Mouse (Mus musculus) spleen, postnatal 10 days (tissue): ENCODE measurements at regions not wholly inside any gene's neighbourhood (a gene's known extent, or its start where the extent isn't known, plus 50 kb on each side); places are given as distances from the start of the nearest gene placed in this dataset.

Experiments
- DNase-seq, 2 experiments: peaks; one replicate each; pipeline ENCODE4 v3.0.0; 2021 to 2022; ENCODE audit warnings: low spot score in 2 of 2

GRCm38 (mm10) chr9:61573634-61574359 lies 201.6 kb downstream of the Tle3 start:
- DNase-seq = no peak

GRCm38 (mm10) chr9:61563017-61563416 lies 190.9 kb downstream of the Tle3 start:
- DNase-seq = no peak

GRCm38 (mm10) chr9:61561551-61561950 lies 189.4 kb downstream of the Tle3 start:
- DNase-seq = no peak

GRCm38 (mm10) chr9:61558621-61559020 lies 186.5 kb downstream of the Tle3 start:
- no peak for DNase-seq

- DNase-seq = no peak
Measured at GRCm38 (mm10) chr9:61557025-61557424, 184.9 kb downstream of the Tle3 start.

GRCm38 (mm10) chr9:61555173-61555572 lies 183.0 kb downstream of the Tle3 start:
- no peak for DNase-seq

GRCm38 (mm10) chr9:61554611-61555010 lies 182.4 kb downstream of the Tle3 start:
- no peak for DNase-seq

- DNase-seq = no peak
Measured at GRCm38 (mm10) chr9:61553626-61554025, 181.5 kb downstream of the Tle3 start.

- no peak for DNase-seq
Measured at GRCm38 (mm10) chr9:61551361-61551760, 179.2 kb downstream of the Tle3 start.

GRCm38 (mm10) chr9:61550326-61550725 lies 178.2 kb downstream of the Tle3 start:
- DNase-seq = no peak

- DNase-seq = no peak
Measured at GRCm38 (mm10) chr9:61549692-61550241, 177.6 kb downstream of the Tle3 start.

GRCm38 (mm10) chr9:61537316-61538189 lies 165.4 kb downstream of the Tle3 start:
- DNase-seq = no peak

- DNase-seq = no peak
Measured at GRCm38 (mm10) chr9:61533237-61533636, 161.1 kb downstream of the Tle3 start.

- no peak for DNase-seq
Measured at GRCm38 (mm10) chr9:61530263-61531045, 158.3 kb downstream of the Tle3 start.

GRCm38 (mm10) chr9:61528286-61528865 lies 156.2 kb downstream of the Tle3 start:
- no peak for DNase-seq

- no peak for DNase-seq
Measured at GRCm38 (mm10) chr9:61527491-61528056, 155.4 kb downstream of the Tle3 start.

- DNase-seq = no peak
Measured at GRCm38 (mm10) chr9:61520136-61520535, 148.0 kb downstream of the Tle3 start.

- DNase-seq = no peak
Measured at GRCm38 (mm10) chr9:61517906-61518305, 145.7 kb downstream of the Tle3 start.

GRCm38 (mm10) chr9:61511436-61511835 lies 139.3 kb downstream of the Tle3 start:
- DNase-seq = no peak

GRCm38 (mm10) chr9:61510217-61510893 lies 138.2 kb downstream of the Tle3 start:
- DNase-seq = no peak
